In the genomic region with DNA sequence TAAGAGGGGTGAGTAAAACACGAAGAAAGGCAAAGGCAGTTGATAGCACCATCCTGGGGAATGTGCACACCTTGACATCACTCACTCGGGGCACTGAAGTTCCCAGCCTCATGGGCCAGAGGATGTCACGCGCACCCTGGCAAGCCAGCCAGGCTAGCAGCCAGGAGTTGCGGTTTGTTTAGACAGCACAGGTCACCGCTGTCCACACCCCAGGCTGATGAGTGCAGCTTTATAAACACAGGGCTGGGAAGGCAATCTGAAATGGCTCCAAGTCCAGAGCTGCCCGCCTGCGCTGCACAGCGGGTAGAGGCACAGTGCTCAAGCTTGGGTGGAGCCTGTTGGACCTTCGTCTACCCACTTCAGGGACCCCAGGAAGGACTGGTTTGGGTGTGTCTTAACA, we compare ENCODE assay signal across 8 mouse cellular contexts.
DNase-seq lines count a peak whose midpoint lies in the region; ATAC-seq lines count a peak whose summit lies in the region.

No protein-coding gene starts in this region.

- ATAC-seq in lung, embryonic 16.5 days (ENCODE audit: low read depth): peak; percentile 76
- ATAC-seq in granulocyte monocyte progenitor cell, adult 5-6 weeks (replicated peaks; ENCODE audit: poor library complexity, severe bottlenecking): no peak
- ATAC-seq in frontal cortex, adult (ENCODE audit: low TSS enrichment): no peak

- H3K27ac ChIP-seq in lung, embryonic 16.5 days (ENCODE audit: low read length): no peak overlapping the region

- H3K9me3 ChIP-seq in lung, embryonic 16.5 days (ENCODE audit: control insufficient read depth, low read length): no peaks in the 10 kb centered on the region

- no peak overlapping the region for H3K4me3 ChIP-seq in lung, embryonic 16.5 days (ENCODE audit: low read length)

- no peaks in the 10 kb centered on the region; the same call in 1 of the 2 replicates for H3K27me3 ChIP-seq in lung, embryonic 16.5 days (ENCODE audit: control insufficient read depth, insufficient read depth, low read depth, low read length)

- no peaks in the 10 kb centered on the region for H3K36me3 ChIP-seq in lung, embryonic 16.5 days (ENCODE audit: control insufficient read depth, insufficient read depth, low read length)

- H3K4me2 ChIP-seq in lung, embryonic 16.5 days (ENCODE audit: low read depth, low read length): no peak overlapping the region

- peak; percentile 31 for DNase-seq in adrenal gland, adult 2 months
- no peak for DNase-seq in adrenal gland, postnatal 14 days
- DNase-seq in NIH3T3 (ENCODE audit: low read depth): peak; percentile 73
- peak; percentile 47 to 53 for DNase-seq in heart, postnatal 36 days
- DNase-seq in thymus, postnatal 0 days (ENCODE audit: low spot score): no peak

- no peak overlapping the region for H3K9ac ChIP-seq in lung, embryonic 16.5 days (ENCODE audit: low read length)

- intact Hi-C loops in heart, postnatal 36 days (cut with DNase I): loop anchor here (5.0 kb wide), 1 partner anchor 129 kb away; no protein-coding TSS in a partner anchor

- peaks cover 10% of the 10 kb centered on the region; the same call in 1 of the 2 replicates for H3K4me1 ChIP-seq in lung, embryonic 16.5 days (replicated peaks; ENCODE audit: control insufficient read depth, insufficient read depth, low read length)

- 27% methylated on average over 10 of the region's 10 CpGs for WGBS in lung, embryonic 16.5 days

Comparison
In these comparisons a context has a peak if more than half of its experiments do, and no peak if none do; other contexts are left out.
1. DNase-seq: peak in adrenal gland, adult 2 months (single experiment), NIH3T3 (single experiment) and heart, postnatal 36 days (2 of 2); none in adrenal gland, postnatal 14 days (single experiment) and thymus, postnatal 0 days (single experiment).